Mouse (Mus musculus): ENCODE results near the gene A2m. TPM values are rescaled to one million over a fixed set of nuclear protein-coding genes. Genes with fewer than 3 reads are reported as not detected.

Gene A2m
- polyA plus RNA-seq (2014; fragmentation: Illumina TruSeq; extraction: RNeasy Lipid Tissue Mini Kit (QIAGEN cat#74804); ENCODE audit: low read depth, low replicate concordance) = 10.3 TPM

DNA sequence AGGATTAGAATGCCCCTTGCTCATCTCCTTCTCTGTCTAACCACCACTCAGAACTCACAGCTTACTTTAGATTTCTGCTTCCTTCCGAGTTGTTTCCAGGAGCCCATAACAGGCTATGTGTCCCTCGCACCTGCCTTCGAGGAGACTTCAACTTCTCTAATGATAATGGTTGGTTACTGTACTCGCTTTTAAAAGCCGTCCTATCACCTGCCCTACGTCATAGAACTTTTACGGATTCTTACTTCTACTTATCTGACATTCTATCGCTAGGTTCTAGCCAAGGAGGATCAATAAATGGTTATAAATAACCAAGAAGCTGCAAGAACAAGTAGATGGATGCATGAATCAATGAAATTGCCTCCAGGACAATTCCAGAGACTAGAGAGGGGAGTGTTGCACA is at the start of gene A2m:
TSS of gene A2m (plus strand) at position 301 of the 400 bp plus-strand sequence.

Other genes with a start within 250 kb of the A2m start
- gene Iqsec3, start 161.7 kb upstream of the A2m start, polyA plus RNA-seq (2014; fragmentation: Illumina TruSeq; extraction: RNeasy Lipid Tissue Mini Kit (QIAGEN cat#74804); ENCODE audit: low read depth, low replicate concordance) = 1.2 TPM
- 1.8 TPM for gene Gm7298, start 97.6 kb downstream of the A2m start, polyA plus RNA-seq (2014; fragmentation: Illumina TruSeq; extraction: RNeasy Lipid Tissue Mini Kit (QIAGEN cat#74804); ENCODE audit: low read depth, low replicate concordance)
- 0.64 TPM for gene Mug1, start 203.2 kb downstream of the A2m start, polyA plus RNA-seq (2014; fragmentation: Illumina TruSeq; extraction: RNeasy Lipid Tissue Mini Kit (QIAGEN cat#74804); ENCODE audit: low read depth, low replicate concordance)

Data from adrenal gland, adult 10 weeks (tissue).